Comparison of ENCODE assay signal across 41 mouse cellular contexts in genomic region chr17:28557772-28558171, GRCm38 (mm10). TPM values are rescaled to one million over a fixed set of nuclear protein-coding genes. Genes with fewer than 3 reads are reported as not detected.
"Had no signal": no experiment of that assay in that cellular context is flagged by ENCODE, and none has a peak within 500 bp of the region (broad histone marks: within the 10 kb centered on the region; RNA-seq: fewer than 3 reads in every experiment).

No protein-coding gene starts in this region.

- ATAC-seq: hindbrain, embryonic 16.5 days; inflammation-experienced regulatory T-cells, adult 6 months; intestine, postnatal 0 days had no signal

- H3K4me2 ChIP-seq: heart, embryonic 12.5 days; hindbrain, embryonic 12.5 days; hindbrain, embryonic 14.5 days; intestine, embryonic 15.5 days had no signal

- DNase-seq: gastrocnemius, adult 2 months; gastrocnemius, postnatal 10 days; gastrocnemius, postnatal 25 days; heart, adult 18-20 months; heart, postnatal 10 days; heart, postnatal 4 days; kidney, adult 18-20 months; kidney, adult 8-10 months; kidney, postnatal 10 days; kidney, postnatal 25 days; layer of hippocampus, adult 9-11 months; layer of hippocampus, postnatal 36 days; liver had no signal

- H3K9ac ChIP-seq: heart, embryonic 12.5 days; hindbrain, embryonic 12.5 days; hindbrain, embryonic 14.5 days; intestine, embryonic 15.5 days had no signal

- H3K4me3 ChIP-seq: gastrocnemius, adult 2 months; heart, embryonic 10.5 days; heart, embryonic 12.5 days; hindbrain, embryonic 10.5 days; hindbrain, embryonic 12.5 days; intestine, embryonic 15.5 days had no signal

- H3K9me3 ChIP-seq: heart, embryonic 10.5 days; heart, embryonic 12.5 days; hindbrain, embryonic 10.5 days; hindbrain, embryonic 12.5 days; intestine, embryonic 15.5 days had no signal

- H3K36me3 ChIP-seq: heart, embryonic 10.5 days; heart, embryonic 12.5 days; hindbrain, embryonic 10.5 days; hindbrain, embryonic 12.5 days; intestine, embryonic 15.5 days had no signal

- H3K27me3 ChIP-seq: heart, embryonic 12.5 days; hindbrain, embryonic 12.5 days; intestine, embryonic 15.5 days had no signal

- H3K27ac ChIP-seq: gastrocnemius, adult 2 months; heart, embryonic 10.5 days; hindbrain, embryonic 12.5 days; hindbrain, embryonic 14.5 days; intestine, embryonic 15.5 days had no signal

RNA-seq across cellular contexts. Expression of gene Clps, which starts 2.8 kb away (rescaled TPM):
- total RNA-seq: gastrocnemius, adult 2 months; gastrocnemius, postnatal 10 days; gastrocnemius, postnatal 25 days; gastrocnemius, postnatal 4 days; granulocyte monocyte progenitor cell, adult 5-6 weeks; heart, adult 18-20 months; heart, adult 8-10 months; heart, postnatal 10 days; heart, postnatal 25 days; heart, postnatal 4 days; layer of hippocampus, adult 18-20 months; layer of hippocampus, adult 8-10 months; layer of hippocampus, postnatal 14 days; layer of hippocampus, postnatal 36 days; left cerebral cortex, adult 18-20 months; left cerebral cortex, adult 8-10 months; left cerebral cortex, postnatal 10 days; left cerebral cortex, postnatal 25 days had no signal
- polyA plus RNA-seq: heart, embryonic 14.5 days; hindbrain, embryonic 10.5 days; hindbrain, embryonic 12.5 days; hindbrain, embryonic 14.5 days; hindbrain, embryonic 16.5 days; inflammation-experienced regulatory T-cells, adult 6 months; kidney, embryonic 14.5 days; kidney, embryonic 16.5 days; limb, embryonic 11.5 days had no signal

RNA-seq across cellular contexts. Expression of gene Clpsl2, which starts 8.6 kb away (rescaled TPM):
- total RNA-seq: gastrocnemius, adult 2 months; gastrocnemius, postnatal 10 days; gastrocnemius, postnatal 25 days; gastrocnemius, postnatal 4 days; granulocyte monocyte progenitor cell, adult 5-6 weeks; heart, adult 18-20 months; heart, adult 8-10 months; heart, postnatal 10 days; heart, postnatal 25 days; heart, postnatal 4 days; layer of hippocampus, adult 18-20 months; layer of hippocampus, adult 8-10 months; layer of hippocampus, postnatal 14 days; layer of hippocampus, postnatal 36 days; left cerebral cortex, adult 18-20 months; left cerebral cortex, adult 8-10 months; left cerebral cortex, postnatal 10 days; left cerebral cortex, postnatal 25 days had no signal
- polyA plus RNA-seq: frontal cortex, adult 2 months; heart, embryonic 10.5 days; heart, embryonic 12.5 days; heart, embryonic 14.5 days; heart, embryonic 16.5 days; hindbrain, embryonic 10.5 days; hindbrain, embryonic 12.5 days; hindbrain, embryonic 14.5 days; hindbrain, embryonic 16.5 days; inflammation-experienced regulatory T-cells, adult 6 months; intestine, embryonic 15.5 days; intestine, postnatal 0 days; kidney, embryonic 14.5 days; kidney, embryonic 16.5 days; large intestine, adult 2 months; limb, embryonic 11.5 days; liver, embryonic 11.5 days had no signal

RNA-seq across cellular contexts. Expression of gene Lhfpl5, which starts 17.7 kb away (rescaled TPM):
- total RNA-seq: gastrocnemius, adult 2 months; gastrocnemius, postnatal 10 days; gastrocnemius, postnatal 25 days; gastrocnemius, postnatal 4 days; granulocyte monocyte progenitor cell, adult 5-6 weeks; heart, adult 18-20 months; heart, adult 8-10 months; heart, postnatal 10 days; heart, postnatal 25 days; heart, postnatal 4 days had no signal

RNA-seq across cellular contexts. Expression of gene Armc12, which starts 27.2 kb away (rescaled TPM):
- total RNA-seq: gastrocnemius, adult 2 months; gastrocnemius, postnatal 10 days; gastrocnemius, postnatal 25 days; gastrocnemius, postnatal 4 days; granulocyte monocyte progenitor cell, adult 5-6 weeks; heart, adult 18-20 months; heart, adult 8-10 months; heart, postnatal 10 days; heart, postnatal 25 days; heart, postnatal 4 days; layer of hippocampus, adult 18-20 months; layer of hippocampus, adult 8-10 months; layer of hippocampus, postnatal 14 days; layer of hippocampus, postnatal 36 days; left cerebral cortex, adult 18-20 months; left cerebral cortex, adult 8-10 months; left cerebral cortex, postnatal 10 days; left cerebral cortex, postnatal 25 days had no signal
- polyA plus RNA-seq: frontal cortex, adult 2 months; heart, embryonic 12.5 days; heart, embryonic 14.5 days; heart, embryonic 16.5 days; hindbrain, embryonic 10.5 days; hindbrain, embryonic 12.5 days; hindbrain, embryonic 14.5 days; hindbrain, embryonic 16.5 days; intestine, embryonic 15.5 days; intestine, postnatal 0 days; kidney, embryonic 14.5 days; kidney, embryonic 16.5 days; large intestine, adult 2 months; limb, embryonic 11.5 days; liver, embryonic 11.5 days had no signal
